Comparison of ENCODE assay signal across 12 mouse cellular contexts in the genomic region with DNA sequence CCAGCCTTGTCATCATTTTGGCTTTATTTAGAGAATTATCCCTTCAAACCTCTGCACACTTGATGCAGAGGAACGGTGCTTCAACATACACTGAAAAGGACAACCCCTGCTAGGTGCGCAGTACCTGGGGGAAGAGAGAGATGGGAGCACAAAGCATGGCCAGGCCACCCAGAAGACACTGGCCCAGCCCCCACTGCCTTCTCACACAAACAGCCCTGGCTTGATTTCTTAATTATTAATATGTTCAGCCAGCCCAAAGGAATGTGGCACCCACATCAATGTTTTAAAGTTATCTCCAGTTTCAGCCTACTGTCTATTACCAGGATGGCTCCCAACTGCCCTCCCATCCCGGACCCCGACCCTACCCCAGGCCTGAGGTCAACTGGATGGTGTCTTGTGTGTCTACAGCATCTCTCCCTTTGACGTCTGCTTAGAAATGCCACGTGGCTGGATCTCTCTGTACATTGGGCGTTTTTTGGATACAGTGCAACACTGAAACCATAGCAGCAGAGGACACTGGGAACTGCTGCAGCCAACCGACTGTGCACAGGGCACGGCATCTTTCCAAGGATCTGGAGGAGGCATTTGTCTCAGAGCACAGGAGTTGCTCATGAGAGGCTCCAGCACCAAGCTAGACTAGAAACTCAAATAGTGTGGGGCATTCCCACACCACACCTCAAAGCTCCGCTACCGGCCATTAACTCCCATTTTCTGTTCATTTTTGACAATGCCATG.
A peak's percentile ranks its signal among the peaks of the same experiment; 100 is the strongest.
DNase-seq lines count a peak whose midpoint lies in the region; ATAC-seq lines count a peak whose summit lies in the region.
"Had no signal": no experiment of that assay in that cellular context is flagged by ENCODE, and none has a peak within 500 bp of the region (broad histone marks: within the 10 kb centered on the region; RNA-seq: fewer than 3 reads in every experiment).

No protein-coding gene starts in this region.

- 94% methylated on average over 11 of the region's 11 CpGs for whole genome bisulfite sequencing in forebrain, embryonic 10.5 days
- WGBS in forebrain, embryonic 14.5 days, result 85% methylated on average over 11 of the region's 11 CpGs
- 76% methylated on average over 11 of the region's 11 CpGs for whole genome bisulfite sequencing in intestine, embryonic 15.5 days
- WGBS in stomach, embryonic 15.5 days, result 80% methylated on average over 11 of the region's 11 CpGs

- no peak overlapping the region for H3K9ac ChIP-seq in forebrain, embryonic 14.5 days (ENCODE audit: low read length)
- peak overlapping the region; percentile 28; the same call in 1 of the 2 replicates for H3K9ac ChIP-seq in intestine, embryonic 15.5 days
- H3K9ac ChIP-seq in stomach, embryonic 15.5 days, result no peak overlapping the region
- H3K9ac ChIP-seq: forebrain, embryonic 15.5 days; hindbrain, embryonic 15.5 days; neural tube, embryonic 13.5 days had no signal

- peak overlapping the region; percentile 69 for H3K27ac ChIP-seq in forebrain, embryonic 10.5 days
- no peak overlapping the region for H3K27ac ChIP-seq in forebrain, embryonic 14.5 days (ENCODE audit: low read depth, low read length)
- H3K27ac ChIP-seq in intestine, embryonic 15.5 days, result peak overlapping the region; percentile 69
- H3K27ac ChIP-seq in stomach, embryonic 15.5 days, result peak overlapping the region; percentile 71
- H3K27ac ChIP-seq: forebrain, embryonic 15.5 days; neural tube, embryonic 13.5 days had no signal

- no peak for ATAC-seq in forebrain, embryonic 14.5 days
- ATAC-seq in intestine, embryonic 15.5 days, result peak; percentile 14; the same call in 1 of the 2 replicates
- ATAC-seq in stomach, embryonic 15.5 days (ENCODE audit: insufficient read depth, low FRiP score, low read depth), result no peak

- H3K4me3 ChIP-seq in forebrain, embryonic 10.5 days, result no peak overlapping the region
- no peak overlapping the region for H3K4me3 ChIP-seq in forebrain, embryonic 14.5 days (ENCODE audit: low read depth, low read length)
- no peak overlapping the region for H3K4me3 ChIP-seq in intestine, embryonic 15.5 days (replicated peaks)
- H3K4me3 ChIP-seq in stomach, embryonic 15.5 days (replicated peaks), result no peak overlapping the region
- H3K4me3 ChIP-seq: forebrain, embryonic 15.5 days; hindbrain, embryonic 15.5 days; megakaryocyte, embryonic 14.5 days; neural tube, embryonic 13.5 days had no signal

- H3K4me1 ChIP-seq in forebrain, embryonic 10.5 days, result peaks cover 24% of the 10 kb centered on the region
- H3K4me1 ChIP-seq in forebrain, embryonic 14.5 days (ENCODE audit: control insufficient read depth, insufficient read depth, low read length), result 0 out of 2 replicates have a peak, but pooled peaks cover 2% of the 10 kb centered on the region
- peaks cover 32% of the 10 kb centered on the region for H3K4me1 ChIP-seq in intestine, embryonic 15.5 days (replicated peaks)
- H3K4me1 ChIP-seq in stomach, embryonic 15.5 days, result peaks cover 22% of the 10 kb centered on the region
- H3K4me1 ChIP-seq: forebrain, embryonic 15.5 days; megakaryocyte, embryonic 14.5 days; neural tube, embryonic 13.5 days had no signal

- no peaks in the 10 kb centered on the region for H3K36me3 ChIP-seq in forebrain, embryonic 10.5 days (replicated peaks)
- H3K36me3 ChIP-seq in forebrain, embryonic 14.5 days (ENCODE audit: control insufficient read depth, insufficient read depth, low read length), result no peaks in the 10 kb centered on the region
- no peaks in the 10 kb centered on the region for H3K36me3 ChIP-seq in intestine, embryonic 15.5 days
- H3K36me3 ChIP-seq in stomach, embryonic 15.5 days, result no peaks in the 10 kb centered on the region
- H3K36me3 ChIP-seq: forebrain, embryonic 15.5 days; hindbrain, embryonic 15.5 days; neural tube, embryonic 13.5 days had no signal

- no peak for DNase-seq in forebrain, embryonic 10.5 days (ENCODE audit: extremely low spot score, low spot score)
- no peak for DNase-seq in forebrain, embryonic 14.5 days (ENCODE audit: low spot score)
- peak; percentile 43 to 65 for DNase-seq in left cerebral cortex, adult 18-20 months (ENCODE audit: low spot score in 2 of 2)
- no peak for DNase-seq in left cerebral cortex, adult 9 months (ENCODE audit: low spot score in 2 of 2)
- no peak for DNase-seq in ovary, postnatal 14 days (ENCODE audit: low spot score)
- no peak for DNase-seq in right cerebral cortex, postnatal 14 days

- H3K9me3 ChIP-seq in forebrain, embryonic 10.5 days, result no peaks in the 10 kb centered on the region; the same call in 1 of the 2 replicates
- no peaks in the 10 kb centered on the region for H3K9me3 ChIP-seq in forebrain, embryonic 14.5 days (replicated peaks; ENCODE audit: control insufficient read depth, low read length)
- H3K9me3 ChIP-seq in intestine, embryonic 15.5 days, result no peaks in the 10 kb centered on the region
- no peaks in the 10 kb centered on the region for H3K9me3 ChIP-seq in stomach, embryonic 15.5 days
- H3K9me3 ChIP-seq: forebrain, embryonic 15.5 days; megakaryocyte, embryonic 14.5 days had no signal

- H3K4me2 ChIP-seq in forebrain, embryonic 14.5 days (ENCODE audit: low read length), result no peak overlapping the region
- H3K4me2 ChIP-seq in intestine, embryonic 15.5 days (replicated peaks), result no peak overlapping the region
- no peak overlapping the region for H3K4me2 ChIP-seq in stomach, embryonic 15.5 days
- H3K4me2 ChIP-seq: forebrain, embryonic 15.5 days; hindbrain, embryonic 15.5 days; neural tube, embryonic 13.5 days had no signal

- no peaks in the 10 kb centered on the region for H3K27me3 ChIP-seq in forebrain, embryonic 10.5 days (ENCODE audit: poor library complexity, severe bottlenecking)
- no peaks in the 10 kb centered on the region for H3K27me3 ChIP-seq in forebrain, embryonic 14.5 days (replicated peaks; ENCODE audit: control insufficient read depth, insufficient read depth, low read length)
- no peaks in the 10 kb centered on the region for H3K27me3 ChIP-seq in intestine, embryonic 15.5 days (replicated peaks)
- no peaks in the 10 kb centered on the region for H3K27me3 ChIP-seq in stomach, embryonic 15.5 days (replicated peaks)
- H3K27me3 ChIP-seq: forebrain, embryonic 15.5 days; hindbrain, embryonic 15.5 days; neural tube, embryonic 13.5 days had no signal

Comparison
In these comparisons a context has a peak if more than half of its experiments do, and no peak if none do; other contexts are left out.
1. DNase-seq: peak in left cerebral cortex, adult 18-20 months (2 of 2); none in forebrain, embryonic 10.5 days (single experiment), forebrain, embryonic 14.5 days (single experiment), left cerebral cortex, adult 9 months (0 of 2), ovary, postnatal 14 days (single experiment) and right cerebral cortex, postnatal 14 days (single experiment).